Mouse (Mus musculus): ENCODE results near the gene Uevld.
"Not testable (repeated sequence)": the region's sequence is repeated elsewhere in the genome, so short reads cannot be mapped to it uniquely, and the experiment has no call there.

GRCm38 (mm10) chr7:46881941-46882340, 76.4 kb downstream of the Uevld start:
- not testable (repeated sequence) for TF ChIP-seq CTCF, POLR2A (IDR thresholded peaks at IDR 0.05; ENCODE audit: insufficient read depth, low read depth, low read length)

Data from olfactory bulb, adult 2 months (tissue).